Mouse (Mus musculus) inflammation-experienced regulatory T-cells, adult 6 months (primary cell): ENCODE measurements around the gene Rab3d. TPM values are rescaled to one million over a fixed set of nuclear protein-coding genes. Genes with fewer than 3 reads are reported as not detected.
"Not testable (repeated sequence)": the region's sequence is repeated elsewhere in the genome, so short reads cannot be mapped to it uniquely, and the experiment has no call there.

Source experiments
- ATAC-seq: one replicate; pipeline ENCODE4 v1.8.0; 2017
- polyA plus RNA-seq, 3 experiments: library from polyadenylated mRNA; unstranded; fragments of 100-300 nt; shearing (Covaris generic); gene quantifications; one replicate each; pipeline ENCODE4 v1.2.1; 2017

Gene Rab3d
- polyA plus RNA-seq, 3 experiments from 2014 or later: 7.4 to 9.6 (median 8.9) TPM

DNA sequence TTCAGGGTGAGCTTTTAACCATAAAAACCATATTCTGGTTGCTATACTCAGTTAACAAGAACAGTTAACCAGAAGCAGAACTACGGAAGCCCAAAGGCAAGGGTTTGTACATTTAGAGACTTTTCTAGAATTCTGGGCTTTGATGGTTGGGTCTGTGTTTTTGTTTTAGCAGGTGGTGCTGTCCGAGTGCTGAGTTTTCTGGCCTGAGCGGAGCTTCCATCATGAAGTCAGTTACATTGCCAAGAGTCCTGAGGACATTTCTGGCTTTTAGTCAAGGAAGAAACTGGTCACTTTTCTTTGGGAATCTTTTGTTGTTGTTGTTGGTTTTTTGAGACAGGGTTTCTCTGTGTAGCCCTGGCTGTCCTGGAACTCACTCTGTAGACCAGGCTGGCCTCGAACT lies 14.0 kb downstream of the Rab3d start:
- no peak for ATAC-seq

DNA sequence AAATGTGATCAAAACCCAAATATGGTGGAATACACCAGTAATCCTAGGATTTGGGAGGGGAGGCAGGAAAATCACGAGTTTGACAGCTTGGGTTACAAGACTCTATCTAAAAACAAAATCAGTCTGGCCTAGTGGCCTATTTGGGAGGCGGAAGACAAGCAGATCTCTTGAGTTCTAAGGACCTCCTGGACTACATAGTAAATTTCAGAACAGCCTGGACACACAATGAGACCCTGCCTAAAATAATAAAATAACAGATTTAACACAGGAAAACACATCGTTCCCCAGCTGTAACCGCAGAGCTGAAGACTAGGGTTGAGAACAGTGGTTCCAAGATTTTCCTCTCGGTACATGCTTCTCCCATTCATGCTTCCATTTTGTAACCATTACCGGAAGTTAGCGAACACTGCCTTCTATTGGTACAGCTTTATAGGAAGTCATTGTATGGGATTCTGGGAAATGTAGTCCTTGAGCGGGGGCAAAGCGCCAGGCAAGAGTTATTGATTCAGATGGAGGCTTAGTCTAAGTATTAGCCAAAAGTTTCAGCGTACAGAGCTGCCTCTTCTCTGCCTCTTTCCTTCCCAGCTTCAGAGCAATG lies 16.7 kb downstream of the Rab3d start:
- ATAC-seq: peak; percentile 99

DNA sequence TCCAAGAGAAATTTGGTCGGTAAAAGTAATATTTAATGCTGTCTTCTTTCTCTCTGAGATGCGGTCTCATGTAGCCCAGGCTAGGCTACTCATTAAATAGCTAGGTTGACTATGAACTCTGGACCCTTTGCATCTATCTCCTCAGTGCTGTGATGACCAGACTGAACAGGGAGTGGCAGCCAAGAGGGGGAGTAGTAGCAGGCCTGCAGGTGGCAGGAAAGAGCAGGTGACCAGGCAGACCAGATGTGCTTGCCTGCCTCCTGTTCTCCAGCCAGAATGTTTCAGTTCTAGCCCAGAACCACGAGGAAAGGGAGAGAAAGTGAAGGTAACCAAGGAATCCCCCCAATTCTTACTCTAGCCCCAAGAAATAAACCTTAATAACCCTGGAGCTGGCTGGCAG lies 28.8 kb downstream of the Rab3d start:
- no peak for ATAC-seq

DNA sequence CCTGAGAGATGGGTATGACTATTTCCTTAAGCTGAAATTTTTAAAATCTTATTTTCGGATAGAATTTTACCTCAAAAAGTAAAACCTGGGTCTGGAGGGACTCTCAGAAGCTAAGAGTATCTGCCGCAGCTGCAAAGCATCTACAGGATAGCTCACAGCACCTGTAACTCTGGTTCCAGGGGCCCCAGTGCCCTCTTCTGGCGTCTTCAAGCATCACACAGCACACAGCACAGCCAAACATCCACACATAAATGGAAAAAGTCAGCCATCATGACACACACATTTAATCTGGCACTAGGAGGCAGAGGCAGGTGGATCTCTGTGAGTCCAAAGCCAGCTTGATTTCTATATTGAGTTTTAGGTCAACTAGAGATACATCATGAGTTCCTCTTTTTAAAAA lies 41.4 kb downstream of the Rab3d start:
- no peak for ATAC-seq

DNA sequence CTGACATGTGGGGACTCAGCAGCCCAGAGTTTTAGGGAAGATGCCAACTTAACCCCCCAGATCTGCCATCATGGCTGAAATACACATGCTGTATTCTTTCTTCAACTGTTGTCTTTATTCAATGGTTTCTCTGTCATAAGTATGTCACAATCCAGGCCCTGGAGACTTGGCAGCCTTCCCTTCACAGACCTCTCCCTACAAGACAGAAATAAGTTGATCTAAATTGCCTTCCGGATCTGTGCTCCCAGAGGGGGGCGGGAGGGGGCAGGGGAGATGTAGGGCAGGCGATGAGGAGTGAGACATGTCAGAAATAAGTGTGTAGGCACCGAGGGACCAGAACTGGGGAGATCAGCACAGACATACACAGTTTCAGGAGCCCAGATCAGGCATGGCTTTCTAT lies 45.8 kb downstream of the Rab3d start:
- no peak for ATAC-seq

DNA sequence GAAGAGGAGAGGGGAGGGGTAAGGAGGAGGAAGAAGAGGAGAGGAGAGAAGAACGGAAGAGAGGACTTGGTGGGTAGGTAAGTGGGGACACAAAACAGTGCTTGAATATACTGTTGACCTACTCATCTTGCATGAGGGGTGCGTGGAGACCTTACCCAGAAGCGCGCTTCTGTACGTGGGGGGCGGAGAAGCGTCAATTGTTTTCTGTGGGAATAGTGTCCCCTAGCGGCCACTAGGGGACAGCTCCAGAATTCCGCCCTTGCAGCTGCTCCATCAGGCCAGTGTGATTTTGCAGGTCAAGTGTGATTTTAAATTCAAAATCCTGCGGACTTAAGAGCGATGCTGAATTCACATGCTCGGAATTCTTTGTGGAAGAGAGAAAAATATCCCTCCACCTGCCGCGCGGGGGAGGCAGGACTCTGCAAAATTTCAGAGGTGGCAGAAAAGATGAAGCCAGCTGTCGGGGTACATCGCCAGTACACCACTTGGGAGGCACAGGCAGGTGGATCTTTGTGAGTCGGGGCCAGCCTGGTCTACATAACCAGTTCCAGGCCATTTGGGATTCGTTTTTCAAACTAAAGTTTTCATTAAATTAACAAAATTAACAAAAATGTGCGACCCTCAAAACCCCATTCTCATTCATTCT lies 47.0 kb downstream of the Rab3d start:
- no peak for ATAC-seq

DNA sequence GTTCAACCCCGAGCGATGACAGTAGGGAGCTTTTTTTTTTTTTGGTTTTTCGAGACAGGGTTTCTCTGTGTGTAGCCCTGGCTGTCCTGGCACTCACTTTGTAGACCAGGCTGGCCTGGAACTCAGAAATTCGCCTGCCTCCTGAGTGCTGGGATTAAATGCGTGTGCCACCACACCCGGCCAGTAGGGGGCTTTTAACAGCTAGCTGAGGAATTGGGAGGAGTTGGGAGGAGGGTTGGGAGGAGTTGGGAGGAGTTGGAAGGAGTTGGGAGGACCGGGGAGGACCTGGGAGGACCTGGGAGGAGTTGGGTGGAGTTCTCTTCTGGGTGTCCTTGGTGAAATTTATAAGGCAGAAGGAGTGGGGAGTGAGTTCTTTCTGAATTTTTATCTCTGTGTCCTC lies 48.7 kb downstream of the Rab3d start:
- not testable (repeated sequence) for ATAC-seq

DNA sequence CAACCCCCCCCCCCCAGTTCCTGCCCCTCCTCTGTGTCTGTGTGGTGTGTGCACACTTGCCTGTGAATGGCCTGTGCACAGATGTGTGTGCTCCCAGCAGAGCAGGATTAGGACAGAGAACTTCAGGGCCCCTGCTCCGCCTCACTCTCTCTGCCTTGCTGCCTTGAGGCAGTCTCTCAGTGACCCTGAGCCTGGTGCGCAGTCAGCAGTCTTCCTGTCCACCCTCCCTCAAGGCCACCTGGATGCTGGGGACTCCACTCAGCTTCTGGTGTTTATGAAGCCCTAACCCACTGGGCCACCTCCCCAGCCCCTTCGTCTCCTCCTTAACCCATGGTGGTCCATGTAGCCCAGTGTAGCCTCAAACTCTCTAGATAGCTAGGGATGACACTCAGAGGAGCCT lies 50.3 kb downstream of the Rab3d start:
- ATAC-seq: no peak

DNA sequence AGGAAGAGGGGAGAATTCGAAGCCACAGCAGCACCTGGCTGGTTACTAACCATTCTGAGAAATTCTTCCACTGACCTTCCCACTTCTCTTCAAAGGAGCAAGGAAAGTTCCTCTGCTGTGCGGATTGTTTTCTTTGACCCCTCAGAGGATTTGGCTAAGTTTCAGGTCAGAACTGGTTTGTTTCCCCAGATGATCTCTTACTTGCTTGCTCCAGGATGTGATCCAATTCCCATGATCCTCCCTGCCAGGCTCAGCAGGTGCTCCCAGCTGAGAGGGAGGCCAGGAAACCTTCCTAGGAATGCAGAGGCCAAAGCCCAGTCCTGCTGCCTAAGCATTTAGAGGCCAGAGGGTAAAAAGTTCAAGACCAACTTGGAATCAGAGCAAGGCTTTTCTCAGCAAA lies 51.4 kb downstream of the Rab3d start:
- no peak for ATAC-seq

DNA sequence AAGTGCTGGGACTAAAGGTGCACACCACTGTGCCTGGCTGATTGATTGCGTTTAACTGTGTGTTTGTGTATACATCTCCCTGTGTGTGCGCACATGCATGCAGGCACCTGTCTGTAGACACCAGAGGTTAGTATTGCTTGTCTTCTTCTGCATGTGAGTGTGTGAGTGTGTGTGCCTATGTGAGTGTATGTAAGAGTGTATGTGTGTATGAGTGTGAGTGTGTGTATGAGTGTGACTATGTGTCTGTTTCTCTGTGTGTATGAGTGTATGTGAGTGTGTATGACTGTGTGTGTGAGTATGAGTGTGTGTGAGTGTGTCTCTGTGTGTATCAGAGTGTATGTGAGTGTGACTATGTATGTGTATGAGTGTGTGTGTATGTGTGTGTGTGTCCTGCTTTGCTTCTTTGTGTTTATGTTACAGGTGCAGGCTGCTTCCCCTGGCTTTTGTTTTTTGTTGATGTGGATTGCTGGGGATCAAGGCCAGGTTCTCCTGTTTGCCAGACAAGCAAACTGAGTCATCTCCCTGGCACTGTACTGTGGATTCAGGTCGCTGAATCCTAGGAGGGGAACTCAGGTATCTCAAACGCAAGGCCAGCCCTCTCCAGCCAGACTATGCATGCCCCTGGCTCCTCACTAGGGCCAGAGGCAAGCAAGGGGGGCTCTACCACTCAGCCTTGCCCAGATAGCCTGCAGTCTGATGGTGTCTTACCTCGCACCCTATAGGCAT lies 52.2 kb downstream of the Rab3d start:
- no peak for ATAC-seq

DNA sequence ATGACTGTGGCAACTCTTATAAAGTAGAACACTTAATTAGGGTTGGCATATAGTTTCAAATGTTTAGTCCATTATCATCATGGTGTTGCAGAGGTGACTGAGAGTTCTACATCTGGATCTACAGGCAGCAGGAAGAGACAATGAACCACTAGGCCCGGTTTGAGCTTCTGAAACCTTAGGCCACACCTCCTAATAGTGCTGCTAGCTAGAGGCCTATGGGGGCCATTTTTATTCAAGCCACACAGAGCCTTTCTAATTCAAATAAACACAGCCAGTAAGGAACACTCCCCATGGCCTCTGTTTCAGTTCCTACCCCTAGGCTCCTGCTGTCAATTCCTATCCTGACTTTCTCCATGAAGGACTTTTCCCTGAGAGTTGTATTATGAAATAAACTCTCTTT lies 55.8 kb downstream of the Rab3d start:
- ATAC-seq: no peak

DNA sequence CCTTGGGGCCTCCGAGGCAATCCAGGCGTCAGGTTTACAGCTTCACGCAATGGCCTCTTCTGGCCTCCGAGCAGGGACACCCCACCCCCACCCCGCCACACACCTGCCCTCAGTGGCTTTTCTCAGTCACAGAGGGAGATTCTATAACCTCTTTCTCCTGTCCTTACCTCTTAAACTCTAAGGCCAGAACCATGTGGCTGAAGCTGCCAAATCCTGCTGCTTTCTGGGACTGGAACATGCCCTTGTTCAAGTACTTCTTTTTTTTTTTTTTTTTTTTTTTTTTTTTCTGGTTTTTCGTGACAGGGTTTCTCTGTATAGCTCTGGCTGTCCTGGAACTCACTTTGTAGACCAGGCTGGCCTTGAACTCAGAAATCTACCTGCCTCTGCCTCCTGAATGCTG lies 57.6 kb downstream of the Rab3d start:
- ATAC-seq: not testable (repeated sequence)

DNA sequence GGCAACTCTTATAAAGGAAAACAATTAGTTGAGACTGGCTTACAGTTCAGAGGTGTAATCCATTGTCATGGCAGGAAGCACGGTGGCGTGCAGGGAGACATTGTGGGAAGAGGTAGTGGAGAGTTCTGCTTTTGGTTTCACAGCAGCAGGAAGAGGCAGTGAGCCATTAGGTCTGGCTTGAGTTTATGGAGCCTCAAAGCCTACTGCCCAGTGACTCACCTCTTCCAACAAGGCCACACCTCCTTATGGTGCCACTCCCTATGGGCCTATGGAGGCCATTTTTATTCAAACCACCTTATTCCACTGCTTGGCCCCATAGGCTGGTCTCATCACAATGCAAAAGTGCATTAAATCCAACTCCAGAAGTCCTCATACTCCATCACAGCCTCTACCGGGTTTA lies 58.4 kb downstream of the Rab3d start:
- ATAC-seq: no peak

DNA sequence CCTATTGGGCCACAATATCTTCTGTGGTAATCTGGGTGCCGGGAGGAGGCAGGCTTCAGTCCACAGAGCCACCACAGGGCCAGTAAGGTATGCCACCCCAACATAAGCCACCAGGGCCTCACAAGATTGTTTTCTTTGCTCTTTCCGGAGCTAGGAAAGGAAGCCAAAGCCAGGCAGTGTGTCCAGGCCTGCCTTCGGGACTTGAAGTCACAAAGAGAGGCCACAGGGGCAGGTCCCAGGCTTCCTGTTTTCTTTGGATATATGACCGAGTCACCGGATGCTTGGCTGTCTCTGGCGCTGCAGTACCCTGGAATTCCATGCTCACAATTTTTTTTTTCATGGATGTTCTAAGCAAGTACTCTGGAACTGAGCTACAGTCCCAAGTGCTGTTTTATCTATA lies 59.9 kb downstream of the Rab3d start:
- no peak for ATAC-seq

DNA sequence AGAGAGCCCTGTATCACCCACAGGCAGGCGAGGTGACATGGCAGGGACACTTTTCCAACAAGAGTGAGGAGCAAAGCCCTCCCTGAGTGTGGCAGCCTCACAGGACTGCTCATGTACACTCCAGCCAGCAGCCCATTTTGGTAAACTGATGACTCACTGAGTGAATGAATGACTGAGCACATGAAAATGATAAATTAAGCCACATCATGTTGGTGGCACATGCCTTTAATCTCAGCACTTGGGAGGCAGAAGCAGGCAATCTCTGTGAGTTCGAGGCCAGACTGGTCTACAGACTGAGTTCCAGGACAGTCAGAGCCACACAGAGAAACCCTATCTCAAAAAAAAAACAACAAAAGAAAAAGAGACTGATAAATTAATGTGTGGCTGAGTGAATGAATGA lies 60.5 kb downstream of the Rab3d start:
- no peak for ATAC-seq

Other genes starting within 250 kb of the Rab3d start
- gene Ldlr, start 194.7 kb downstream of the Rab3d start, polyA plus RNA-seq: 10 to 100 TPM in 2 of 3 experiments, 1 to 10 TPM in 1; 9.2 to 21.2 (median 14.6) TPM
- 10 to 100 TPM in 1 of 3 experiments, 1 to 10 TPM in 2; 5.5 to 54.9 (median 8.6) TPM for gene Spc24, start 157.9 kb downstream of the Rab3d start, polyA plus RNA-seq
- gene Kank2, start 119.4 kb downstream of the Rab3d start, polyA plus RNA-seq: not detected
- gene Angptl8, start 82.7 kb downstream of the Rab3d start, polyA plus RNA-seq: not detected
- 1 to 10 TPM; 1.7 to 2.1 (median 1.9) TPM for gene Dock6, start 65.6 kb downstream of the Rab3d start, polyA plus RNA-seq
- not detected for gene Ccdc159, start 9.3 kb upstream of the Rab3d start, polyA plus RNA-seq
- gene Tmem205, start 9.4 kb upstream of the Rab3d start, polyA plus RNA-seq: 10 to 100 TPM in 1 of 3 experiments, 1 to 10 TPM in 2; 8.8 to 11.1 (median 9.7) TPM
- gene Plppr2, start 18.8 kb upstream of the Rab3d start, polyA plus RNA-seq: 1 to 10 TPM in 1 of 3 experiments, under 1 TPM in 2; 0.26 to 1.2 (median 0.45) TPM
- gene Swsap1, start 37.6 kb upstream of the Rab3d start, polyA plus RNA-seq: 1 to 10 TPM; 3.6 to 6.2 (median 4.9) TPM
- gene Epor, start 45.3 kb upstream of the Rab3d start, polyA plus RNA-seq: under 1 TPM in 2 of 3 experiments, not detected in 1; 0.31 to 0.38 TPM
- gene Rgl3, start 71.3 kb upstream of the Rab3d start, polyA plus RNA-seq: not detected
- gene Ccdc151, start 84.4 kb upstream of the Rab3d start, polyA plus RNA-seq: not detected
- 10 to 100 TPM; 30.8 to 47.7 (median 36.1) TPM for gene Prkcsh, start 84.6 kb upstream of the Rab3d start, polyA plus RNA-seq
- not detected for gene Elavl3, start 133.8 kb upstream of the Rab3d start, polyA plus RNA-seq
- not detected for gene Gm49318, start 153.1 kb upstream of the Rab3d start, polyA plus RNA-seq
- 1 to 10 TPM; 2.9 to 7.0 (median 6.5) TPM for gene Zfp653, start 153.2 kb upstream of the Rab3d start, polyA plus RNA-seq
- 10 to 100 TPM; 27.7 to 40.0 (median 37.7) TPM for gene Ecsit, start 167.2 kb upstream of the Rab3d start, polyA plus RNA-seq
- under 1 TPM; 0.20 to 0.36 (median 0.32) TPM for gene Cnn1, start 181.0 kb upstream of the Rab3d start, polyA plus RNA-seq
- gene Elof1, start 199.0 kb upstream of the Rab3d start, polyA plus RNA-seq: 10 to 100 TPM; 76.4 to 98.9 (median 89.4) TPM
- 100 to 1,000 TPM; 155 to 257 (median 245) TPM for gene Acp5, start 217.5 kb upstream of the Rab3d start, polyA plus RNA-seq
- gene Pigyl, start 238.7 kb upstream of the Rab3d start, polyA plus RNA-seq: 10 to 100 TPM; 40.1 to 46.8 (median 43.2) TPM